Mouse (Mus musculus) liver, embryonic 11.5 days (tissue): ENCODE data around the gene Rhbdf2. TPM values are rescaled to one million over a fixed set of nuclear protein-coding genes. Genes with fewer than 3 reads are reported as not detected.

ENCODE experiments used
- ATAC-seq: fragments of 200-750 bp; cut with Nextera tagmentation; replicated peaks from 2 replicates; pipeline ENCODE4 v1.8.0; 2017; ENCODE audit warnings: moderate number of reproducible peaks, mild to moderate bottlenecking, moderate TSS enrichment, moderate library complexity; ENCODE audit not compliant: low FRiP score
- DNase-seq: peaks from one replicate; pipeline ENCODE4 v3.0.0-alpha.2; 2017; ENCODE audit warnings: low spot score
- H3K27ac ChIP-seq: fragments of 300-500 bp; sonication (generic); 2 replicates; pipeline ENCODE4 v1.5.1; 2014; ENCODE audit warnings: mild to moderate bottlenecking, low read depth, low read length, control low read depth
- H3K27me3 ChIP-seq: fragments of 300-500 bp; sonication (generic); replicated peaks from 2 replicates; pipeline ENCODE4 v1.6.1; 2014; ENCODE audit warnings: low read length, mixed read lengths; ENCODE audit not compliant: control insufficient read depth, insufficient read depth
- H3K36me3 ChIP-seq: fragments of 300-500 bp; sonication (generic); 2 replicates; pipeline ENCODE4 v1.6.1; 2014; ENCODE audit warnings: mild to moderate bottlenecking, low read length, moderate library complexity, mixed read lengths; ENCODE audit not compliant: control insufficient read depth, insufficient read depth
- H3K4me1 ChIP-seq: fragments of 300-500 bp; sonication (generic); replicated peaks from 2 replicates; pipeline ENCODE4 v1.6.1; 2014; ENCODE audit warnings: low read length, mixed read lengths; ENCODE audit not compliant: control insufficient read depth, insufficient read depth
- H3K4me2 ChIP-seq: fragments of 300-500 bp; sonication (generic); 2 replicates; pipeline ENCODE4 v1.6.1; 2014; ENCODE audit warnings: mild to moderate bottlenecking, control low read depth, moderate library complexity
- H3K4me3 ChIP-seq: fragments of 300-500 bp; sonication (generic); 2 replicates; pipeline ENCODE4 v1.5.1; 2014; ENCODE audit warnings: low read depth, low read length, control low read depth
- H3K9ac ChIP-seq: fragments of 300-500 bp; sonication (generic); 2 replicates; pipeline ENCODE4 v1.6.1; 2014; ENCODE audit warnings: low read depth, low read length, control low read depth
- H3K9me3 ChIP-seq: fragments of 300-500 bp; sonication (generic); 2 replicates; pipeline ENCODE4 v1.6.1; 2016; ENCODE audit warnings: low read length, inconsistent platforms, mixed read lengths; ENCODE audit not compliant: control insufficient read depth
- WGBS: fragments of 180-500 bp; shearing (Covaris S2); extraction: QIAGEN DNeasy Blood & Tissue Kit; methylation state at CpG from one replicate; pipeline ENCODE4 v1.1.7; 2014; 5-methylcytosine and 5-hydroxymethylcytosine counted together
- polyA plus RNA-seq: library from polyadenylated mRNA; unstranded; fragments of >200 nt; fragmentation: Nextera tagmentation; extraction: Ambion mirVana; gene quantifications from 2 replicates; pipeline ENCODE4 v1.2.1, GENCODE M21; 2014

Rhbdf2 gene
- polyA plus RNA-seq, 1 experiment from 2014 or later = 10.6 TPM

GRCm38 (mm10) chr11:116619561-116619960 lies 7.3 kb downstream of the Rhbdf2 start:
- peak overlapping the region; percentile 93 for H3K27ac ChIP-seq
- H3K27me3 ChIP-seq = no peaks in the 10 kb centered on the region
- H3K4me1 ChIP-seq = peaks cover 90% of the 10 kb centered on the region
- H3K4me2 ChIP-seq = peak overlapping the region; percentile 89
- H3K36me3 ChIP-seq = no peaks in the 10 kb centered on the region
- H3K9ac ChIP-seq = 0 out of 2 replicates have a peak overlapping the region, but pooled peaks have one; percentile 3
- DNase-seq (no peak), ATAC-seq (no peak)
- H3K4me3 ChIP-seq = no peak overlapping the region
- no peaks in the 10 kb centered on the region for H3K9me3 ChIP-seq
- WGBS = 65% methylated on average over 8 of the region's 8 CpGs

- Histone ChIP-seq H3K9me3 (no peaks in the 10 kb centered on the region), H3K9ac (0 out of 2 replicates have a peak overlapping the region, but pooled peaks have one; percentile 3), H3K4me3 (no peak overlapping the region), H3K36me3 (no peaks in the 10 kb centered on the region), H3K27ac (peak overlapping the region; percentile 93; the same call in 1 of the 2 replicates), H3K27me3 (no peaks in the 10 kb centered on the region), H3K4me1 (peaks cover 90% of the 10 kb centered on the region), H3K4me2 (peak overlapping the region; percentile 89; the same call in 1 of the 2 replicates)
- WGBS = 85% methylated on average over 7 of the region's 7 CpGs
- ATAC-seq (no peak), DNase-seq (no peak)
Measured at GRCm38 (mm10) chr11:116619156-116619555, 7.7 kb downstream of the Rhbdf2 start.

GRCm38 (mm10) chr11:116618666-116619065 lies 8.2 kb downstream of the Rhbdf2 start:
- 70% methylated on average over 7 of the region's 7 CpGs for WGBS
- H3K36me3 ChIP-seq = no peaks in the 10 kb centered on the region
- H3K27ac ChIP-seq = 0 out of 2 replicates have a peak overlapping the region, but pooled peaks have one; percentile 42

GRCm38 (mm10) chr11:116617641-116618040 lies 9.2 kb downstream of the Rhbdf2 start:
- peak overlapping the region; percentile 25; the same call in 1 of the 2 replicates for H3K27ac ChIP-seq
- no peaks in the 10 kb centered on the region for H3K36me3 ChIP-seq
- peaks cover 88% of the 10 kb centered on the region for H3K4me1 ChIP-seq
- no peak for ATAC-seq
- H3K4me2 ChIP-seq = peak overlapping the region; percentile 5; the same call in 1 of the 2 replicates
- no peak overlapping the region for H3K4me3 ChIP-seq
- 83% methylated on average over 7 of the region's 7 CpGs for WGBS
- H3K9ac ChIP-seq = no peak overlapping the region; the same call in 1 of the 2 replicates
- H3K27me3 ChIP-seq = no peaks in the 10 kb centered on the region
- H3K9me3 ChIP-seq = no peaks in the 10 kb centered on the region
- DNase-seq = no peak

More at GRCm38 (mm10) chr11:116618666-116619065, 8.2 kb downstream of the Rhbdf2 start:
- Histone ChIP-seq H3K27me3 (no peaks in the 10 kb centered on the region), H3K4me1 (peaks cover 90% of the 10 kb centered on the region), H3K4me3 (no peak overlapping the region), H3K9me3 (no peaks in the 10 kb centered on the region), H3K9ac (no peak overlapping the region), H3K4me2 (peak overlapping the region; percentile 89; the same call in 1 of the 2 replicates)
- ATAC-seq (no peak), DNase-seq (no peak)

GRCm38 (mm10) chr11:116616438-116617118 lies 10.2 kb downstream of the Rhbdf2 start:
- Histone ChIP-seq H3K4me1 (peaks cover 79% of the 10 kb centered on the region), H3K27me3 (no peaks in the 10 kb centered on the region), H3K4me2 (peak overlapping the region; percentile 63), H3K9me3 (no peaks in the 10 kb centered on the region), H3K4me3 (no peak overlapping the region), H3K36me3 (no peaks in the 10 kb centered on the region), H3K27ac (peak overlapping the region; percentile 73), H3K9ac (peak overlapping the region; percentile 23; the same call in 1 of the 2 replicates)
- DNase-seq = no peak
- no peak for ATAC-seq
- WGBS = 52% methylated on average over 10 of the region's 10 CpGs

GRCm38 (mm10) chr11:116615735-116616437 lies 10.9 kb downstream of the Rhbdf2 start:
- Histone ChIP-seq H3K4me1 (peaks cover 72% of the 10 kb centered on the region), H3K4me2 (peak overlapping the region; percentile 63), H3K27me3 (no peaks in the 10 kb centered on the region), H3K9me3 (no peaks in the 10 kb centered on the region), H3K27ac (peak overlapping the region; percentile 73), H3K9ac (no peak overlapping the region), H3K36me3 (no peaks in the 10 kb centered on the region), H3K4me3 (peak overlapping the region; percentile 7; the same call in 1 of the 2 replicates)
- 20% methylated on average over 15 of the region's 15 CpGs for WGBS
- DNase-seq = peak; percentile 77
- peak; percentile 69 for ATAC-seq

- Histone ChIP-seq H3K27me3 (no peaks in the 10 kb centered on the region), H3K4me1 (peaks cover 60% of the 10 kb centered on the region), H3K4me3 (no peak overlapping the region), H3K4me2 (no peak overlapping the region), H3K9me3 (no peaks in the 10 kb centered on the region), H3K9ac (no peak overlapping the region), H3K36me3 (no peaks in the 10 kb centered on the region), H3K27ac (no peak overlapping the region)
- DNase-seq (no peak), ATAC-seq (no peak)
- 91% methylated on average over 6 of the region's 6 CpGs for WGBS
Measured at GRCm38 (mm10) chr11:116613234-116613633, 13.6 kb downstream of the Rhbdf2 start.

GRCm38 (mm10) chr11:116612554-116612953 lies 14.3 kb downstream of the Rhbdf2 start:
- Histone ChIP-seq H3K4me1 (peaks cover 55% of the 10 kb centered on the region), H3K9ac (no peak overlapping the region), H3K4me3 (no peak overlapping the region), H3K36me3 (no peaks in the 10 kb centered on the region), H3K27me3 (no peaks in the 10 kb centered on the region), H3K4me2 (no peak overlapping the region), H3K27ac (no peak overlapping the region), H3K9me3 (no peaks in the 10 kb centered on the region)
- DNase-seq = no peak
- 0 out of 2 replicates have a peak, but pooled peaks have one; percentile 21 for ATAC-seq
- 91% methylated on average over 1 of the region's 1 CpGs for WGBS
